12 mouse cellular contexts compared by ENCODE assay signal in the genomic region with DNA sequence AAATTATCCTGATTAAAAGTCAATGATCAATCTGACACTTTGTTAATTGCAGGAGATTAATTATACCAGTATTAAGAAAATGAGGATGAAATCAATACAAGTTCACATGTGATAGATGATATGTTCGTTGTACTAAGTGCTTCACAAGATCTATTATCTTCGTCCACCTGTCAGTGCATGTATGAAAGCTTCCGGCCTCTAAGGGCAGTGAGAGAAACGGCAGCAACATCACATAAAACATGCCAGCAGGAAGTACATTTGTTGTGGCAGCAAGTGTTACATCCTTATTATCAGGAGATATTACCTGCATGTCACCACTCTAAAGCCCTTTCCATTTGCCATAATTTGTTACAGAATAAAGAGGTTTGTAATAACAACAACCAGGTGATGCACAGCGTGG.
"Had no signal": no experiment of that assay in that cellular context is flagged by ENCODE, and none has a peak within 500 bp of the region (broad histone marks: within the 10 kb centered on the region; RNA-seq: fewer than 3 reads in every experiment).

No protein-coding gene starts in this region.

- H3K4me2 ChIP-seq: limb, embryonic 13.5 days had no signal

- H3K4me1 ChIP-seq: limb, embryonic 13.5 days had no signal

- H3K36me3 ChIP-seq: limb, embryonic 13.5 days had no signal

- H3K4me3 ChIP-seq: layer of hippocampus, adult 2 months; limb, embryonic 13.5 days had no signal

- H3K27me3 ChIP-seq: limb, embryonic 13.5 days had no signal

- H3K9me3 ChIP-seq: limb, embryonic 13.5 days had no signal

- H3K27ac ChIP-seq: kidney, postnatal 0 days; layer of hippocampus, adult 2 months; limb, embryonic 13.5 days; liver, embryonic 14.5 days had no signal

- H3K9ac ChIP-seq: limb, embryonic 13.5 days; liver, embryonic 14.5 days had no signal

- DNase-seq: kidney, adult 11 months; kidney, adult 9 months; kidney, postnatal 36 days; lung, adult 18-20 months; lung, postnatal 36 days; right cerebral cortex, adult 18-20 months; right cerebral cortex, postnatal 25 days; thymus, postnatal 36 days had no signal
